Mouse (Mus musculus): ENCODE data around the gene Tcirg1. TPM values are rescaled to one million over a fixed set of nuclear protein-coding genes. Genes with fewer than 3 reads are reported as not detected.

Tcirg1 gene
- polyA plus RNA-seq (2016; fragmentation: Nextera tagmentation; extraction: Ambion mirVana) = 24.7 and 26.1 TPM in 2 replicates

- H3K27me3 ChIP-seq (replicated peaks) = no peaks in the 10 kb centered on the region
- peak; percentile 88 for ATAC-seq
- 3% methylated on average over 36 of the region's 36 CpGs for WGBS (ENCODE audit: insufficient replicate concordance)
- H3K4me1 ChIP-seq = peaks cover 70% of the 10 kb centered on the region
- peak within 1 kb of the TSS; percentile 95 for H3K4me2 ChIP-seq
- H3K27ac ChIP-seq = peak within 1 kb of the TSS; percentile 79
- peaks cover 57% of the 10 kb centered on the region for H3K36me3 ChIP-seq
- peak within 1 kb of the TSS; percentile 78 for H3K9ac ChIP-seq
- peak within 1 kb of the TSS; percentile 69 for H3K4me3 ChIP-seq
- no peaks in the 10 kb centered on the region for H3K9me3 ChIP-seq (replicated peaks)
Measured at GRCm38 (mm10) chr19:3906795-3907786, at the start of gene Tcirg1. Tcirg1 (minus strand) TSS chr19:3907133.

GRCm38 (mm10) chr19:3955804-3956203 is 48.9 kb upstream of the Tcirg1 start:
- Histone ChIP-seq H3K36me3 (no peaks in the 10 kb centered on the region), H3K4me3 (no peak overlapping the region), H3K4me2 (no peak overlapping the region), H3K27me3 (replicated peaks) (peaks cover 7% of the 10 kb centered on the region; the same call in 1 of the 2 replicates), H3K27ac (no peak overlapping the region), H3K9me3 (replicated peaks) (no peaks in the 10 kb centered on the region), H3K9ac (no peak overlapping the region), H3K4me1 (no peaks in the 10 kb centered on the region)
- WGBS (ENCODE audit: insufficient replicate concordance) = 25% methylated on average over 4 of the region's 4 CpGs
- ATAC-seq = no peak

- no peaks in the 10 kb centered on the region for H3K36me3 ChIP-seq
- ATAC-seq = no peak
- no peaks in the 10 kb centered on the region for H3K9me3 ChIP-seq (replicated peaks)
Measured at GRCm38 (mm10) chr19:3955033-3955432, 48.1 kb upstream of the Tcirg1 start.

GRCm38 (mm10) chr19:3952099-3952498 is 45.2 kb upstream of the Tcirg1 start:
- Histone ChIP-seq H3K4me3 (no peak overlapping the region), H3K9ac (no peak overlapping the region), H3K36me3 (no peaks in the 10 kb centered on the region), H3K27me3 (replicated peaks) (peaks cover 7% of the 10 kb centered on the region; the same call in 1 of the 2 replicates), H3K4me2 (no peak overlapping the region), H3K27ac (no peak overlapping the region), H3K9me3 (replicated peaks) (no peaks in the 10 kb centered on the region), H3K4me1 (no peaks in the 10 kb centered on the region)
- no peak for ATAC-seq
- 29% methylated on average over 1 of the region's 1 CpGs for WGBS (ENCODE audit: insufficient replicate concordance)

More at GRCm38 (mm10) chr19:3955033-3955432, 48.1 kb upstream of the Tcirg1 start:
- no peak overlapping the region for H3K4me2 ChIP-seq
- no peak overlapping the region for H3K27ac ChIP-seq
- 59% methylated on average over 3 of the region's 3 CpGs for WGBS (ENCODE audit: insufficient replicate concordance)
- no peak overlapping the region for H3K9ac ChIP-seq
- H3K4me1 ChIP-seq = no peaks in the 10 kb centered on the region
- no peak overlapping the region for H3K4me3 ChIP-seq
- peaks cover 7% of the 10 kb centered on the region; the same call in 1 of the 2 replicates for H3K27me3 ChIP-seq (replicated peaks)

GRCm38 (mm10) chr19:3951461-3951860 is 44.5 kb upstream of the Tcirg1 start:
- no peaks in the 10 kb centered on the region for H3K36me3 ChIP-seq
- H3K9ac ChIP-seq = no peak overlapping the region
- H3K4me1 ChIP-seq = peaks cover under 1% of the 10 kb centered on the region; the same call in 1 of the 2 replicates
- no peak overlapping the region for H3K4me3 ChIP-seq
- no peak for ATAC-seq
- H3K9me3 ChIP-seq (replicated peaks) = no peaks in the 10 kb centered on the region
- no peak overlapping the region for H3K27ac ChIP-seq
- no peak overlapping the region for H3K4me2 ChIP-seq
- H3K27me3 ChIP-seq (replicated peaks) = peaks cover 7% of the 10 kb centered on the region; the same call in 1 of the 2 replicates

- Histone ChIP-seq H3K4me2 (no peak overlapping the region), H3K27ac (no peak overlapping the region), H3K9me3 (replicated peaks) (no peaks in the 10 kb centered on the region), H3K4me3 (no peak overlapping the region), H3K9ac (no peak overlapping the region), H3K4me1 (peaks cover 9% of the 10 kb centered on the region; the same call in 1 of the 2 replicates), H3K36me3 (no peaks in the 10 kb centered on the region), H3K27me3 (replicated peaks) (peaks cover 3% of the 10 kb centered on the region; the same call in 1 of the 2 replicates)
- WGBS (ENCODE audit: insufficient replicate concordance) = 63% methylated on average over 3 of the region's 3 CpGs
- no peak for ATAC-seq
Measured at GRCm38 (mm10) chr19:3950331-3950730, 43.4 kb upstream of the Tcirg1 start.

- WGBS (ENCODE audit: insufficient replicate concordance) = 65% methylated on average over 14 of the region's 14 CpGs
Measured at GRCm38 (mm10) chr19:3948546-3948945, 41.6 kb upstream of the Tcirg1 start.

GRCm38 (mm10) chr19:3947813-3948212 is 40.9 kb upstream of the Tcirg1 start:
- Histone ChIP-seq H3K4me3 (no peak overlapping the region), H3K36me3 (no peaks in the 10 kb centered on the region), H3K27ac (no peak overlapping the region), H3K4me2 (no peak overlapping the region), H3K9ac (no peak overlapping the region), H3K27me3 (replicated peaks) (0 out of 2 replicates have a peak, but pooled peaks cover 3% of the 10 kb centered on the region), H3K4me1 (peaks cover 24% of the 10 kb centered on the region), H3K9me3 (replicated peaks) (no peaks in the 10 kb centered on the region)
- 58% methylated on average over 3 of the region's 3 CpGs for WGBS (ENCODE audit: insufficient replicate concordance)
- no peak for ATAC-seq

More at GRCm38 (mm10) chr19:3948546-3948945, 41.6 kb upstream of the Tcirg1 start:
- Histone ChIP-seq H3K36me3 (no peaks in the 10 kb centered on the region), H3K9ac (no peak overlapping the region), H3K4me1 (peaks cover 16% of the 10 kb centered on the region), H3K4me3 (no peak overlapping the region), H3K27ac (no peak overlapping the region), H3K4me2 (no peak overlapping the region), H3K27me3 (replicated peaks) (0 out of 2 replicates have a peak, but pooled peaks cover 3% of the 10 kb centered on the region), H3K9me3 (replicated peaks) (no peaks in the 10 kb centered on the region)
- ATAC-seq = no peak

GRCm38 (mm10) chr19:3946715-3947114 is 39.8 kb upstream of the Tcirg1 start:
- 24% methylated on average over 2 of the region's 2 CpGs for WGBS (ENCODE audit: insufficient replicate concordance)
- no peak for ATAC-seq
- Histone ChIP-seq H3K4me2 (no peak overlapping the region), H3K9ac (no peak overlapping the region), H3K36me3 (no peaks in the 10 kb centered on the region), H3K4me1 (peaks cover 31% of the 10 kb centered on the region), H3K27ac (no peak overlapping the region), H3K4me3 (no peak overlapping the region), H3K9me3 (replicated peaks) (no peaks in the 10 kb centered on the region), H3K27me3 (replicated peaks) (0 out of 2 replicates have a peak, but pooled peaks cover 3% of the 10 kb centered on the region)

GRCm38 (mm10) chr19:3945872-3946564 is 39.1 kb upstream of the Tcirg1 start:
- Histone ChIP-seq H3K4me2 (no peak overlapping the region), H3K36me3 (no peaks in the 10 kb centered on the region), H3K9ac (no peak overlapping the region), H3K9me3 (replicated peaks) (no peaks in the 10 kb centered on the region), H3K27ac (no peak overlapping the region), H3K4me3 (no peak overlapping the region), H3K4me1 (peaks cover 31% of the 10 kb centered on the region), H3K27me3 (replicated peaks) (0 out of 2 replicates have a peak, but pooled peaks cover 3% of the 10 kb centered on the region)
- WGBS (ENCODE audit: insufficient replicate concordance) = 22% methylated on average over 10 of the region's 10 CpGs
- ATAC-seq = no peak

- 10% methylated on average over 27 of the region's 27 CpGs for WGBS (ENCODE audit: insufficient replicate concordance)
Measured at GRCm38 (mm10) chr19:3942986-3943735, 36.2 kb upstream of the Tcirg1 start.

More at GRCm38 (mm10) chr19:3942986-3943735, 36.2 kb upstream of the Tcirg1 start:
- Histone ChIP-seq H3K4me1 (peaks cover 31% of the 10 kb centered on the region), H3K27ac (no peak overlapping the region), H3K4me2 (peak overlapping the region; percentile 73), H3K9ac (peak overlapping the region; percentile 37; the same call in 1 of the 2 replicates), H3K9me3 (replicated peaks) (no peaks in the 10 kb centered on the region), H3K36me3 (no peaks in the 10 kb centered on the region), H3K27me3 (replicated peaks) (no peaks in the 10 kb centered on the region), H3K4me3 (peak overlapping the region; percentile 49)
- ATAC-seq = peak; percentile 86

Data from liver, embryonic 12.5 days (tissue).